Mouse (Mus musculus) cortical plate, adult 2 months (tissue): ENCODE measurements around the gene Ces3a. TPM values are rescaled to one million over a fixed set of nuclear protein-coding genes. Genes with fewer than 3 reads are reported as not detected.
A peak's percentile ranks its signal among the peaks of the same experiment; 100 is the strongest.
"Not testable (repeated sequence)": the region's sequence is repeated elsewhere in the genome, so short reads cannot be mapped to it uniquely, and the experiment has no call there.

Source experiments
- H3K27ac ChIP-seq: fragments of 200-500 bp; 2 replicates; pipeline ENCODE4 v1.5.1; 2012; ENCODE audit warnings: low read length, control low read depth, inconsistent platforms; ENCODE audit not compliant: insufficient read depth
- H3K4me1 ChIP-seq: fragments of 200-500 bp; 2 replicates; pipeline ENCODE4 v1.6.1; 2011; ENCODE audit warnings: low read length; ENCODE audit not compliant: control insufficient read depth, insufficient read depth
- H3K4me3 ChIP-seq: fragments of 200-500 bp; 2 replicates; pipeline ENCODE4 v1.5.1; 2011; ENCODE audit warnings: mild to moderate bottlenecking, low read length, control low read depth; ENCODE audit not compliant: insufficient read depth
- CTCF ChIP-seq: fragments of 200-500 bp; IDR thresholded peaks from 2 replicates; pipeline ENCODE4 v1.5.1; 2011; ENCODE audit warnings: mild to moderate bottlenecking, control low read depth, low read length; ENCODE audit not compliant: insufficient read depth; ENCODE audit errors: extremely low read depth
- POLR2A ChIP-seq: fragments of 200-500 bp; IDR thresholded peaks from 2 replicates; pipeline ENCODE4 v1.6.1; 2011; ENCODE audit warnings: mild to moderate bottlenecking, low read length, control low read depth; ENCODE audit not compliant: insufficient read depth; ENCODE audit errors: extremely low read depth
- polyA plus RNA-seq: library from polyadenylated mRNA; depleted of rRNA; stranded (reverse); fragments of >200 nt; gene quantifications from 2 replicates; pipeline ENCODE4 v1.2.3, GENCODE M21; 2012

Gene Ces3a
- polyA plus RNA-seq, 1 experiment: not detected

GRCm38 (mm10) chr8:105045824-105046401, 2.5 kb upstream of the Ces3a start:
- Histone ChIP-seq H3K27ac (no peak overlapping the region), H3K4me1 (no peaks in the 10 kb centered on the region)

GRCm38 (mm10) chr8:105056211-105056610, 7.8 kb downstream of the Ces3a start:
- no peak for TF ChIP-seq POLR2A
- no peak for TF ChIP-seq CTCF
- Histone ChIP-seq H3K4me3 (no peak overlapping the region), H3K27ac (no peak overlapping the region), H3K4me1 (no peaks in the 10 kb centered on the region)

More at GRCm38 (mm10) chr8:105045824-105046401, 2.5 kb upstream of the Ces3a start:
- TF ChIP-seq CTCF: no peak
- no peak for TF ChIP-seq POLR2A
- H3K4me3 ChIP-seq: no peak overlapping the region

- no peak for TF ChIP-seq POLR2A
- no peak for TF ChIP-seq CTCF
- no peak overlapping the region for H3K4me3 ChIP-seq
- H3K27ac ChIP-seq: no peak overlapping the region
- H3K4me1 ChIP-seq: no peaks in the 10 kb centered on the region
Observed at GRCm38 (mm10) chr8:105060056-105060455, 11.7 kb downstream of the Ces3a start.

GRCm38 (mm10) chr8:105066761-105067160, 18.4 kb downstream of the Ces3a start:
- no peaks in the 10 kb centered on the region for H3K4me1 ChIP-seq
- H3K27ac ChIP-seq: no peak overlapping the region
- H3K4me3 ChIP-seq: no peak overlapping the region
- TF ChIP-seq POLR2A: no peak
- TF ChIP-seq CTCF: peak; percentile 38

GRCm38 (mm10) chr8:105067905-105068304, 19.5 kb downstream of the Ces3a start:
- not testable (repeated sequence) for H3K4me1 ChIP-seq, H3K4me3 ChIP-seq, H3K27ac ChIP-seq

GRCm38 (mm10) chr8:105068971-105069370, 20.6 kb downstream of the Ces3a start:
- Histone ChIP-seq H3K27ac (no peak overlapping the region), H3K4me3 (no peak overlapping the region), H3K4me1 (no peaks in the 10 kb centered on the region)
- TF ChIP-seq CTCF: no peak
- no peak for TF ChIP-seq POLR2A

GRCm38 (mm10) chr8:105076601-105077000, 28.2 kb downstream of the Ces3a start:
- no peaks in the 10 kb centered on the region for H3K4me1 ChIP-seq
- H3K4me3 ChIP-seq: no peak overlapping the region
- H3K27ac ChIP-seq: no peak overlapping the region
- TF ChIP-seq CTCF (no peak), POLR2A (no peak)

GRCm38 (mm10) chr8:105077071-105077470, 28.7 kb downstream of the Ces3a start:
- H3K4me1 ChIP-seq: no peaks in the 10 kb centered on the region
- TF ChIP-seq POLR2A (no peak), CTCF (no peak)
- H3K27ac ChIP-seq: no peak overlapping the region
- no peak overlapping the region for H3K4me3 ChIP-seq

- TF ChIP-seq POLR2A: no peak
- TF ChIP-seq CTCF: no peak
- no peaks in the 10 kb centered on the region for H3K4me1 ChIP-seq
- H3K27ac ChIP-seq: no peak overlapping the region
- no peak overlapping the region for H3K4me3 ChIP-seq
Observed at GRCm38 (mm10) chr8:105078591-105078990, 30.2 kb downstream of the Ces3a start.

- TF ChIP-seq CTCF (no peak), POLR2A (no peak)
- no peak overlapping the region for H3K4me3 ChIP-seq
- no peaks in the 10 kb centered on the region for H3K4me1 ChIP-seq
- H3K27ac ChIP-seq: no peak overlapping the region
Observed at GRCm38 (mm10) chr8:105080814-105081336, 32.5 kb downstream of the Ces3a start.

- TF ChIP-seq CTCF (no peak), POLR2A (no peak)
Observed at GRCm38 (mm10) chr8:105083449-105084050, 35.1 kb downstream of the Ces3a start, which contains the start of gene Ces3b. Ces3b (plus strand) TSS chr8:105083753.

GRCm38 (mm10) chr8:105088166-105088565, 39.8 kb downstream of the Ces3a start:
- H3K4me3 ChIP-seq, H3K4me1 ChIP-seq, H3K27ac ChIP-seq: not testable (repeated sequence)

More at GRCm38 (mm10) chr8:105083449-105084050, 35.1 kb downstream of the Ces3a start, which contains the start of gene Ces3b:
- no peak within 1 kb of the TSS for H3K4me3 ChIP-seq
- no peak within 1 kb of the TSS for H3K27ac ChIP-seq
- no peaks in the 10 kb centered on the region for H3K4me1 ChIP-seq
